Mouse (Mus musculus): Measurements from ENCODE around the gene Ggt7.

GRCm38 (mm10) chr2:155552336-155552735 lies 34.3 kb upstream of the Ggt7 start:
- TF ChIP-seq CTCF (IDR thresholded peaks at IDR 0.05; ENCODE audit: extremely low read depth, insufficient read depth, low read length) (no peak), POLR2A (IDR thresholded peaks at IDR 0.05; ENCODE audit: extremely low read depth, insufficient read depth, low read length) (no peak)

All from cortical plate, adult 2 months (tissue).